Comparison of ENCODE assay signal across 9 mouse cellular contexts in genomic region chr12:13083337-13084054, GRCm38 (mm10).
DNase-seq lines count a peak whose midpoint lies in the region; ATAC-seq and TF ChIP-seq lines count a peak whose summit lies in the region.
"Had no signal": no experiment of that assay in that cellular context is flagged by ENCODE, and none has a peak within 500 bp of the region (broad histone marks: within the 10 kb centered on the region; RNA-seq: fewer than 3 reads in every experiment).

No protein-coding gene starts in this region.

- no peak overlapping the region for H3K27ac ChIP-seq in hindbrain, embryonic 12.5 days
- no peak overlapping the region for H3K27ac ChIP-seq in midbrain, embryonic 13.5 days
- no peak overlapping the region for H3K27ac ChIP-seq in stomach, postnatal 0 days (replicated peaks)
- H3K27ac ChIP-seq: macrophage had no signal

- no peak overlapping the region for H3K9ac ChIP-seq in hindbrain, embryonic 12.5 days
- no peak overlapping the region for H3K9ac ChIP-seq in midbrain, embryonic 13.5 days (replicated peaks)
- H3K9ac ChIP-seq in stomach, postnatal 0 days (ENCODE audit: low read length) = no peak overlapping the region

- H3K27me3 ChIP-seq in hindbrain, embryonic 12.5 days = no peaks in the 10 kb centered on the region
- no peaks in the 10 kb centered on the region for H3K27me3 ChIP-seq in midbrain, embryonic 13.5 days
- no peaks in the 10 kb centered on the region for H3K27me3 ChIP-seq in stomach, postnatal 0 days (ENCODE audit: control insufficient read depth, insufficient read depth, low read length)

- intact Hi-C loops in heart, postnatal 36 days (cut with DNase I) = no loop called here

- peak; percentile 11 to 18 for DNase-seq in heart, adult 18-20 months
- no peak for DNase-seq in heart, postnatal 36 days
- DNase-seq in brain, embryonic 14.5 days (ENCODE audit: low read depth) = peak; percentile 90
- DNase-seq in stomach, postnatal 0 days (ENCODE audit: low spot score) = no peak
- no peak for DNase-seq in liver

- H3K4me2 ChIP-seq in hindbrain, embryonic 12.5 days (replicated peaks) = no peak overlapping the region
- H3K4me2 ChIP-seq in midbrain, embryonic 13.5 days (replicated peaks) = no peak overlapping the region
- H3K4me2 ChIP-seq in stomach, postnatal 0 days (replicated peaks; ENCODE audit: low read depth) = no peak overlapping the region

- H3K4me3 ChIP-seq in hindbrain, embryonic 12.5 days = no peak overlapping the region
- no peak overlapping the region for H3K4me3 ChIP-seq in midbrain, embryonic 13.5 days (replicated peaks)
- H3K4me3 ChIP-seq in stomach, postnatal 0 days (ENCODE audit: low read depth, low read length) = no peak overlapping the region

- TF ChIP-seq CTCF in brain, embryonic 14.5 days (IDR thresholded peaks at IDR 0.05; ENCODE audit: borderline replicate concordance, extremely low read depth, insufficient read depth, insufficient read length) = no peak
- TF ChIP-seq CTCF in stomach, postnatal 0 days (IDR thresholded peaks at IDR 0.05; ENCODE audit: low read depth) = no peak

- H3K4me1 ChIP-seq in hindbrain, embryonic 12.5 days = peaks cover 6% of the 10 kb centered on the region; the same call in 1 of the 2 replicates
- peaks cover 9% of the 10 kb centered on the region; the same call in 1 of the 2 replicates for H3K4me1 ChIP-seq in midbrain, embryonic 13.5 days (replicated peaks)
- H3K4me1 ChIP-seq in stomach, postnatal 0 days (replicated peaks; ENCODE audit: control insufficient read depth, insufficient read depth) = no peaks in the 10 kb centered on the region

- 51% methylated on average over 8 of the region's 8 CpGs for WGBS in hindbrain, embryonic 12.5 days
- 47% methylated on average over 8 of the region's 8 CpGs for WGBS in midbrain, embryonic 13.5 days
- 56% methylated on average over 8 of the region's 8 CpGs for WGBS in stomach, postnatal 0 days

- no peaks in the 10 kb centered on the region for H3K36me3 ChIP-seq in hindbrain, embryonic 12.5 days
- no peaks in the 10 kb centered on the region for H3K36me3 ChIP-seq in midbrain, embryonic 13.5 days
- H3K36me3 ChIP-seq in stomach, postnatal 0 days (ENCODE audit: control insufficient read depth, insufficient read depth, low read length) = no peaks in the 10 kb centered on the region

- ATAC-seq in hindbrain, embryonic 12.5 days (ENCODE audit: low FRiP score) = peak; percentile 91
- peak; percentile 81 for ATAC-seq in midbrain, embryonic 13.5 days
- no peak for ATAC-seq in stomach, postnatal 0 days (ENCODE audit: low FRiP score, low TSS enrichment)
- no peak for ATAC-seq in inflammation-experienced regulatory T-cells, adult 6 months

- H3K9me3 ChIP-seq in hindbrain, embryonic 12.5 days (replicated peaks) = no peaks in the 10 kb centered on the region
- H3K9me3 ChIP-seq in midbrain, embryonic 13.5 days = no peaks in the 10 kb centered on the region
- no peaks in the 10 kb centered on the region for H3K9me3 ChIP-seq in stomach, postnatal 0 days (ENCODE audit: control insufficient read depth, low read length)

- TF ChIP-seq EP300 in stomach, postnatal 0 days (optimal IDR thresholded peaks at IDR 0.05) = no peak

- no peak for TF ChIP-seq POLR2A in brain, embryonic 14.5 days (IDR thresholded peaks at IDR 0.05; ENCODE audit: borderline replicate concordance, extremely low read depth, insufficient read depth, insufficient read length, poor library complexity, severe bottlenecking)

Comparison
In these comparisons a context has a peak if more than half of its experiments do, and no peak if none do; other contexts are left out.
1. DNase-seq: peak in heart, adult 18-20 months (2 of 2) and brain, embryonic 14.5 days (single experiment); none in heart, postnatal 36 days (0 of 2), stomach, postnatal 0 days (single experiment) and liver (single experiment).
2. ATAC-seq: peak in hindbrain, embryonic 12.5 days (single experiment) and midbrain, embryonic 13.5 days (single experiment); none in stomach, postnatal 0 days (single experiment) and inflammation-experienced regulatory T-cells, adult 6 months (single experiment).